Mouse (Mus musculus): ENCODE data around the gene Ly6g5b. TPM values are rescaled to one million over a fixed set of nuclear protein-coding genes. Genes with fewer than 3 reads are reported as not detected.

The Ly6g5b gene
- total and polyA plus RNA-seq, 2 experiments from 2014 or later: not detected

GRCm38 (mm10) chr17:35101161-35101560 lies 14.1 kb downstream of the Ly6g5b start:
- DNase-seq (ENCODE audit: low spot score) (no peak), ATAC-seq (ENCODE audit: insufficient read depth, low read depth) (no peak)
- Histone ChIP-seq H3K4me2 (ENCODE audit: low read depth, low read length) (no peak overlapping the region), H3K27me3 (ENCODE audit: control insufficient read depth, insufficient read depth, low read length) (no peaks in the 10 kb centered on the region), H3K9me3 (replicated peaks; ENCODE audit: control insufficient read depth, low read length) (no peaks in the 10 kb centered on the region), H3K27ac (ENCODE audit: low read depth) (no peak overlapping the region), H3K4me1 (ENCODE audit: control insufficient read depth, insufficient read depth) (no peaks in the 10 kb centered on the region), H3K36me3 (replicated peaks; ENCODE audit: control insufficient read depth, insufficient read depth, low read length) (peaks cover 82% of the 10 kb centered on the region), H3K4me3 (ENCODE audit: low read depth, low read length) (no peak overlapping the region), H3K9ac (replicated peaks; ENCODE audit: low read depth, low read length) (no peak overlapping the region)
- 81% methylated on average over 11 of the region's 11 CpGs for WGBS
- TF ChIP-seq CTCF (IDR thresholded peaks at IDR 0.05; ENCODE audit: low read depth) (no peak), EP300 (IDR thresholded peaks at IDR 0.05; ENCODE audit: low read depth) (no peak)

- Histone ChIP-seq H3K27ac (ENCODE audit: low read depth) (no peak overlapping the region), H3K9ac (replicated peaks; ENCODE audit: low read depth, low read length) (no peak overlapping the region), H3K4me3 (ENCODE audit: low read depth, low read length) (no peak overlapping the region), H3K4me1 (ENCODE audit: control insufficient read depth, insufficient read depth) (no peaks in the 10 kb centered on the region), H3K27me3 (ENCODE audit: control insufficient read depth, insufficient read depth, low read length) (no peaks in the 10 kb centered on the region), H3K36me3 (replicated peaks; ENCODE audit: control insufficient read depth, insufficient read depth, low read length) (peaks cover 89% of the 10 kb centered on the region), H3K9me3 (replicated peaks; ENCODE audit: control insufficient read depth, low read length) (no peaks in the 10 kb centered on the region), H3K4me2 (ENCODE audit: low read depth, low read length) (no peak overlapping the region)
- WGBS: 59% methylated on average over 10 of the region's 10 CpGs
- ATAC-seq (ENCODE audit: insufficient read depth, low read depth) (no peak), DNase-seq (ENCODE audit: low spot score) (no peak)
- TF ChIP-seq CTCF (IDR thresholded peaks at IDR 0.05; ENCODE audit: low read depth): no peak
- no peak for TF ChIP-seq EP300 (IDR thresholded peaks at IDR 0.05; ENCODE audit: low read depth)
These were observed 14.9 kb downstream of the Ly6g5b start for GRCm38 (mm10) chr17:35100196-35100765.

- 83% methylated on average over 12 of the region's 12 CpGs for WGBS
- Histone ChIP-seq H3K4me1 (ENCODE audit: control insufficient read depth, insufficient read depth) (no peaks in the 10 kb centered on the region), H3K9me3 (replicated peaks; ENCODE audit: control insufficient read depth, low read length) (no peaks in the 10 kb centered on the region), H3K27ac (ENCODE audit: low read depth) (no peak overlapping the region), H3K9ac (replicated peaks; ENCODE audit: low read depth, low read length) (no peak overlapping the region), H3K27me3 (ENCODE audit: control insufficient read depth, insufficient read depth, low read length) (no peaks in the 10 kb centered on the region), H3K4me2 (ENCODE audit: low read depth, low read length) (no peak overlapping the region), H3K36me3 (replicated peaks; ENCODE audit: control insufficient read depth, insufficient read depth, low read length) (peaks cover 91% of the 10 kb centered on the region), H3K4me3 (ENCODE audit: low read depth, low read length) (no peak overlapping the region)
- ATAC-seq (ENCODE audit: insufficient read depth, low read depth) (no peak), DNase-seq (ENCODE audit: low spot score) (no peak)
- TF ChIP-seq EP300 (IDR thresholded peaks at IDR 0.05; ENCODE audit: low read depth): no peak
- no peak for TF ChIP-seq CTCF (IDR thresholded peaks at IDR 0.05; ENCODE audit: low read depth)
These were observed 18.0 kb downstream of the Ly6g5b start for GRCm38 (mm10) chr17:35097164-35097655.

GRCm38 (mm10) chr17:35096597-35096996 lies 18.6 kb downstream of the Ly6g5b start:
- Histone ChIP-seq H3K4me1 (ENCODE audit: control insufficient read depth, insufficient read depth) (no peaks in the 10 kb centered on the region), H3K27ac (ENCODE audit: low read depth) (no peak overlapping the region), H3K4me2 (ENCODE audit: low read depth, low read length) (no peak overlapping the region), H3K4me3 (ENCODE audit: low read depth, low read length) (no peak overlapping the region), H3K27me3 (ENCODE audit: control insufficient read depth, insufficient read depth, low read length) (no peaks in the 10 kb centered on the region), H3K36me3 (replicated peaks; ENCODE audit: control insufficient read depth, insufficient read depth, low read length) (peaks cover 88% of the 10 kb centered on the region), H3K9ac (replicated peaks; ENCODE audit: low read depth, low read length) (no peak overlapping the region), H3K9me3 (replicated peaks; ENCODE audit: control insufficient read depth, low read length) (no peaks in the 10 kb centered on the region)
- 76% methylated on average over 12 of the region's 12 CpGs for WGBS
- ATAC-seq (ENCODE audit: insufficient read depth, low read depth): no peak
- DNase-seq (ENCODE audit: low spot score): no peak
- TF ChIP-seq CTCF (IDR thresholded peaks at IDR 0.05; ENCODE audit: low read depth) (no peak), EP300 (IDR thresholded peaks at IDR 0.05; ENCODE audit: low read depth) (no peak)

- no peak for ATAC-seq (ENCODE audit: insufficient read depth, low read depth)
- TF ChIP-seq CTCF (IDR thresholded peaks at IDR 0.05; ENCODE audit: low read depth) (no peak), EP300 (IDR thresholded peaks at IDR 0.05; ENCODE audit: low read depth) (no peak)
- H3K4me2 ChIP-seq (ENCODE audit: low read depth, low read length): no peak overlapping the region
- no peak overlapping the region for H3K27ac ChIP-seq (ENCODE audit: low read depth)
- DNase-seq (ENCODE audit: low spot score): no peak
- WGBS: 67% methylated on average over 15 of the region's 15 CpGs
- H3K4me1 ChIP-seq (ENCODE audit: control insufficient read depth, insufficient read depth): peaks cover 5% of the 10 kb centered on the region; the same call in 1 of the 2 replicates
- peaks cover 72% of the 10 kb centered on the region for H3K36me3 ChIP-seq (replicated peaks; ENCODE audit: control insufficient read depth, insufficient read depth, low read length)
- no peak overlapping the region for H3K4me3 ChIP-seq (ENCODE audit: low read depth, low read length)
- no peaks in the 10 kb centered on the region for H3K27me3 ChIP-seq (ENCODE audit: control insufficient read depth, insufficient read depth, low read length)
- no peaks in the 10 kb centered on the region for H3K9me3 ChIP-seq (replicated peaks; ENCODE audit: control insufficient read depth, low read length)
- H3K9ac ChIP-seq (replicated peaks; ENCODE audit: low read depth, low read length): no peak overlapping the region
These were observed 20.5 kb downstream of the Ly6g5b start for GRCm38 (mm10) chr17:35094475-35095365.

Measured in heart, postnatal 0 days (tissue).